Mouse (Mus musculus) E14TG2a.4 (cell line): ENCODE measurements around the gene Znrf1.

ENCODE experiments used
- CTCF ChIP-seq: conservative IDR thresholded peaks from 2 replicates; pipeline ENCODE4 v1.5.1; 2014; ENCODE audit warnings: low read length
- NANOG ChIP-seq: IDR thresholded peaks from 2 replicates; pipeline ENCODE4 v1.6.1; 2014; ENCODE audit warnings: borderline replicate concordance, low read length, mixed read lengths
- POU5F1 ChIP-seq: IDR thresholded peaks from 2 replicates; pipeline ENCODE4 v1.6.1; 2014; ENCODE audit warnings: low read length, borderline replicate concordance

GRCm38 (mm10) chr8:111565784-111566191 lies 29.9 kb downstream of the Znrf1 start:
- TF ChIP-seq CTCF (no peak), NANOG (no peak), POU5F1 (no peak)
